Mouse (Mus musculus) testis, postnatal 10 days (tissue): ENCODE measurements around the gene Scd3.
"Not testable (repeated sequence)": the region's sequence is repeated elsewhere in the genome, so short reads cannot be mapped to it uniquely, and the experiment has no call there.

ENCODE experiments used
- DNase-seq: peaks from one replicate; pipeline ENCODE4 v3.0.0; 2021; ENCODE audit warnings: low spot score

Gene Scd3

GRCm38 (mm10) chr19:44273711-44274110, 70.6 kb downstream of the Scd3 start:
- DNase-seq, result no peak

GRCm38 (mm10) chr19:44274452-44274851, 71.4 kb downstream of the Scd3 start:
- no peak for DNase-seq

- no peak for DNase-seq
These were observed 72.3 kb downstream of the Scd3 start for GRCm38 (mm10) chr19:44275418-44275817.

GRCm38 (mm10) chr19:44276861-44277260, 73.8 kb downstream of the Scd3 start:
- no peak for DNase-seq

- no peak for DNase-seq
These were observed 74.9 kb downstream of the Scd3 start for GRCm38 (mm10) chr19:44277931-44278330.

- DNase-seq, result no peak
These were observed 77.7 kb downstream of the Scd3 start for GRCm38 (mm10) chr19:44280755-44281154.

GRCm38 (mm10) chr19:44281825-44282447, 78.9 kb downstream of the Scd3 start:
- not testable (repeated sequence) for DNase-seq

GRCm38 (mm10) chr19:44282534-44283156, 79.6 kb downstream of the Scd3 start:
- DNase-seq, result no peak

- no peak for DNase-seq
These were observed 80.3 kb downstream of the Scd3 start for GRCm38 (mm10) chr19:44283157-44284024.

- peak; percentile 92 for DNase-seq
These were observed 81.1 kb downstream of the Scd3 start for GRCm38 (mm10) chr19:44284025-44284695.

- DNase-seq, result no peak
These were observed 81.7 kb downstream of the Scd3 start for GRCm38 (mm10) chr19:44284723-44285122.

GRCm38 (mm10) chr19:44285554-44285953, 82.5 kb downstream of the Scd3 start:
- DNase-seq, result no peak

GRCm38 (mm10) chr19:44286109-44286508, 83.0 kb downstream of the Scd3 start:
- no peak for DNase-seq

- peak; percentile 43 for DNase-seq
These were observed 84.5 kb downstream of the Scd3 start for GRCm38 (mm10) chr19:44287415-44288110.

- DNase-seq, result no peak
These were observed 89.0 kb downstream of the Scd3 start for GRCm38 (mm10) chr19:44292083-44292482.

- no peak for DNase-seq
These were observed 89.4 kb downstream of the Scd3 start for GRCm38 (mm10) chr19:44292483-44292882.

- DNase-seq, result no peak
These were observed 90.1 kb downstream of the Scd3 start, which contains the start of gene Scd2 for GRCm38 (mm10) chr19:44292941-44293768. Scd2 (plus strand) TSS chr19:44293674.
